ENCODE assay signal across 11 mouse cellular contexts in genomic region chr11:4421933-4422488, GRCm38 (mm10). TPM values are rescaled to one million over a fixed set of nuclear protein-coding genes. Genes with fewer than 3 reads are reported as not detected.
DNase-seq lines count a peak whose midpoint lies in the region; ATAC-seq and TF ChIP-seq lines count a peak whose summit lies in the region.
"Had no signal": no experiment of that assay in that cellular context is flagged by ENCODE, and none has a peak within 500 bp of the region (broad histone marks: within the 10 kb centered on the region; RNA-seq: fewer than 3 reads in every experiment).

No protein-coding gene starts in this region.

- no peaks in the 10 kb centered on the region for H3K4me1 ChIP-seq in hindbrain, postnatal 0 days (ENCODE audit: insufficient read depth, low read length)
- no peaks in the 10 kb centered on the region for H3K4me1 ChIP-seq in hindbrain, embryonic 12.5 days
- H3K4me1 ChIP-seq in thymus, adult 2 months (replicated peaks; ENCODE audit: control insufficient read depth, insufficient read depth, low read length) = peaks cover 13% of the 10 kb centered on the region
- H3K4me1 ChIP-seq: hindbrain, embryonic 15.5 days had no signal

- no peak overlapping the region for H3K4me3 ChIP-seq in hindbrain, postnatal 0 days (ENCODE audit: low read length)
- H3K4me3 ChIP-seq in hindbrain, embryonic 12.5 days = no peak overlapping the region
- no peak overlapping the region for H3K4me3 ChIP-seq in thymus, adult 2 months (ENCODE audit: control insufficient read depth, insufficient read depth, low read length)
- H3K4me3 ChIP-seq: hindbrain, embryonic 15.5 days; midbrain, embryonic 10.5 days had no signal

- 51% methylated on average over 6 of the region's 6 CpGs for WGBS in hindbrain, postnatal 0 days
- 53% methylated on average over 6 of the region's 6 CpGs for WGBS in hindbrain, embryonic 12.5 days
- WGBS in thymus, adult 2 months = 19% methylated on average over 6 of the region's 6 CpGs

- H3K36me3 ChIP-seq in hindbrain, postnatal 0 days (ENCODE audit: insufficient read depth, low read length) = no peaks in the 10 kb centered on the region
- no peaks in the 10 kb centered on the region for H3K36me3 ChIP-seq in hindbrain, embryonic 12.5 days
- H3K36me3 ChIP-seq in thymus, adult 2 months (ENCODE audit: control insufficient read depth, insufficient read depth, low read length) = no peaks in the 10 kb centered on the region
- H3K36me3 ChIP-seq: hindbrain, embryonic 15.5 days; midbrain, embryonic 10.5 days had no signal

- DNase-seq in hindbrain, postnatal 0 days (ENCODE audit: low spot score) = peak; percentile 66
- peak; percentile 2 for DNase-seq in thymus, adult 2 months
- DNase-seq in thymus, postnatal 25 days = no peak
- DNase-seq in brain, embryonic 14.5 days (ENCODE audit: low read depth) = peak; percentile 47
- DNase-seq in thymus, postnatal 4 days = peak; percentile 13
- no peak for DNase-seq in ovary, adult 18-20 months (ENCODE audit: low spot score)
- DNase-seq in spleen, adult 18-20 months = no peak

- no peaks in the 10 kb centered on the region for H3K9me3 ChIP-seq in hindbrain, postnatal 0 days (ENCODE audit: low read length)
- H3K9me3 ChIP-seq in hindbrain, embryonic 12.5 days (replicated peaks) = no peaks in the 10 kb centered on the region
- H3K9me3 ChIP-seq: hindbrain, embryonic 15.5 days; midbrain, embryonic 10.5 days had no signal

- H3K9ac ChIP-seq in hindbrain, postnatal 0 days (replicated peaks; ENCODE audit: low read length) = no peak overlapping the region
- H3K9ac ChIP-seq in hindbrain, embryonic 12.5 days = no peak overlapping the region
- H3K9ac ChIP-seq: hindbrain, embryonic 15.5 days had no signal

- peak; percentile 65 for TF ChIP-seq CTCF in hindbrain, postnatal 0 days (IDR thresholded peaks at IDR 0.05; ENCODE audit: low read depth)
- TF ChIP-seq CTCF in thymus, adult 2 months (IDR thresholded peaks at IDR 0.05; ENCODE audit: borderline replicate concordance, control insufficient read depth, extremely low read depth, insufficient read depth, low read length, poor library complexity) = no peak
- no peak for TF ChIP-seq CTCF in brain, embryonic 14.5 days (IDR thresholded peaks at IDR 0.05; ENCODE audit: borderline replicate concordance, extremely low read depth, insufficient read depth, insufficient read length)

- TF ChIP-seq POLR2A in thymus, adult 2 months (IDR thresholded peaks at IDR 0.05; ENCODE audit: control insufficient read depth, extremely low read depth, insufficient read depth, low read length, poor library complexity) = no peak
- TF ChIP-seq POLR2A in brain, embryonic 14.5 days (IDR thresholded peaks at IDR 0.05; ENCODE audit: borderline replicate concordance, extremely low read depth, insufficient read depth, insufficient read length, poor library complexity, severe bottlenecking) = no peak

- H3K27me3 ChIP-seq in hindbrain, postnatal 0 days (ENCODE audit: insufficient read depth, low read length) = no peaks in the 10 kb centered on the region
- H3K27me3 ChIP-seq in hindbrain, embryonic 12.5 days = no peaks in the 10 kb centered on the region
- H3K27me3 ChIP-seq in thymus, adult 2 months (ENCODE audit: control insufficient read depth, insufficient read depth, low read length) = no peaks in the 10 kb centered on the region
- H3K27me3 ChIP-seq: hindbrain, embryonic 15.5 days had no signal

- H3K27ac ChIP-seq in hindbrain, postnatal 0 days = no peak overlapping the region
- H3K27ac ChIP-seq in hindbrain, embryonic 12.5 days = no peak overlapping the region
- H3K27ac ChIP-seq in thymus, adult 2 months (ENCODE audit: control insufficient read depth, insufficient read depth, low read length) = no peak overlapping the region
- H3K27ac ChIP-seq: hindbrain, embryonic 15.5 days; midbrain, embryonic 10.5 days had no signal

- ATAC-seq in hindbrain, postnatal 0 days = no peak
- no peak for ATAC-seq in hindbrain, embryonic 12.5 days (ENCODE audit: low FRiP score)

- no peak overlapping the region for H3K4me2 ChIP-seq in hindbrain, postnatal 0 days (ENCODE audit: low read depth, low read length)
- H3K4me2 ChIP-seq in hindbrain, embryonic 12.5 days (replicated peaks) = no peak overlapping the region
- H3K4me2 ChIP-seq: hindbrain, embryonic 15.5 days had no signal

RNA-seq across cellular contexts. Expression of gene Hormad2, which starts 18.9 kb away (rescaled TPM):
- not detected in 2 replicates for total RNA-seq in hindbrain, postnatal 0 days (2014; rRNA removed)
- polyA plus RNA-seq in hindbrain, postnatal 0 days (2015; fragmentation: Nextera tagmentation; extraction: Ambion mirVana) = not detected in 2 replicates
- 0.10 and 0.61 TPM in 2 replicates for polyA plus RNA-seq in hindbrain, embryonic 12.5 days (2016; fragmentation: Nextera tagmentation; extraction: Ambion mirVana)
- 0.10 and 0.28 TPM in 2 replicates for polyA plus RNA-seq in thymus, adult 2 months (2012; rRNA removed)
- polyA plus RNA-seq in brain, embryonic 14.5 days (2012; rRNA removed) = 0.08 and 0.10 TPM in 2 replicates
- total RNA-seq: left cerebral cortex, postnatal 10 days had no signal
- polyA plus RNA-seq: hindbrain, embryonic 15.5 days had no signal

Comparison
In these comparisons a context has a peak if more than half of its experiments do, and no peak if none do; other contexts are left out.
1. DNase-seq: peak in hindbrain, postnatal 0 days (single experiment), thymus, adult 2 months (single experiment), brain, embryonic 14.5 days (single experiment) and thymus, postnatal 4 days (single experiment); none in thymus, postnatal 25 days (single experiment), ovary, adult 18-20 months (single experiment) and spleen, adult 18-20 months (0 of 2).